Mouse (Mus musculus) heart, adult 2 months (tissue): ENCODE results near the gene Glis1.

ENCODE experiments used
- CTCF ChIP-seq: fragments of 200-600 bp; IDR thresholded peaks from 2 replicates; pipeline ENCODE4 v1.8.1; 2022; ENCODE audit warnings: antibody characterized with exemption, mild to moderate bottlenecking, moderate library complexity
- EP300 ChIP-seq: fragments of 200-500 bp; IDR thresholded peaks from 2 replicates; pipeline ENCODE4 v1.6.1; 2011; ENCODE audit warnings: low read depth, low read length, control low read depth; ENCODE audit not compliant: insufficient read depth
- POLR2A ChIP-seq: fragments of 200-500 bp; IDR thresholded peaks from 2 replicates; pipeline ENCODE4 v1.6.1; 2011; ENCODE audit warnings: mild to moderate bottlenecking, low read depth, low read length, control low read depth; ENCODE audit not compliant: insufficient read depth

DNA sequence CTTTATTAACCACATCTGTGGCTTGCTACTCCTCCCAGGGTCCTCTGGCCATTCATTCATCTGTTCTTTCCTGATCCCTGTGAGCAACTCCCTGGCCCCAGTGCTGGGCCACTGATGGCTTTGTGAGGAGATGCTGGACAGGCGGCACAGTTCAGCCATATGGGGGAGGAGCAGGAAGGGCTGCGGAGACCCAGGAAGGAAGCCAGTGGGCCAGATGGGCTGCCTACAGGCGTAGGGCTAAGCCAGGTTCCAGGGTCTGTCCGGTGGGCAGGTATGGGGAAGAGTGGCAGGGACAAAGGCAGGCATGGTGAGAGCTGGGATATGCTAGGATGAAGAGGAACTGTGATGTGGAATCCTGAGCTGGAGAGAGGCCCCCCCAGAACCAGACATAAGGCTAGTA is 193.8 kb downstream of the Glis1 start:
- TF ChIP-seq EP300, result no peak
- no peak for TF ChIP-seq CTCF
- no peak for TF ChIP-seq POLR2A
